Mouse (Mus musculus) left cerebral cortex, postnatal 4 days (tissue): Measurements from ENCODE around the gene Wap. TPM values are rescaled to one million over a fixed set of nuclear protein-coding genes. Genes with fewer than 3 reads are reported as not detected.

Experiments used
- DNase-seq: peaks from one replicate; pipeline ENCODE4 v3.0.0-alpha.2; 2022
- intact Hi-C: fragments of 180-260 bp; cut with DNase I; formaldehyde crosslinking; loops from one replicate; pipeline ENCODE4 v1.15.1; 2025
- total RNA-seq, 2 experiments: library from RNA; stranded (reverse); gene quantifications; 2 replicates each; pipeline ENCODE4 v1.2.3; 2021

The Wap gene
- total RNA-seq, 2 experiments from 2014 or later: not detected

DNA sequence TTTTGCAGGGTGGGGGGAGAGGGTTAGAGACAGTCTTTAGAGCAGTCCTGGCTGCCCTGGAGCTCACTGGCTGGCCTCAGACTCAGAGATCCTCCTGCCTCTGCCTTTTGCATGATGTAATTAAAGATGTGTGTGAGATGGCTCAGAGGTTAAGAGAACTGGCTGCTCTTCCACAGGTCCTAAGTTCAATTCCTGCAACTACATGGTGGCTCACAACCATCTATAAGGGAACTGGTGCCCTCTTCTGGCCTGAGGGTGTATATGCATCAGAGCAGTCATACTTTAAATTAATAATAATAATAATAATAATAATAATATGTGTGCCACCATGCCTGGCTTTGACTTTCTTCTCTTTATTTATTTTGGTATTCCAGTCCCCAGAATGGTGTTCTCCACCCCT lies 8.8 kb downstream of the Wap start:
- DNase-seq: no peak
- intact Hi-C loops: no loop called here

GRCm38 (mm10) chr11:6628568-6628967 lies 9.9 kb downstream of the Wap start:
- peak; percentile 68 for DNase-seq
- intact Hi-C loops: no loop called here

DNA sequence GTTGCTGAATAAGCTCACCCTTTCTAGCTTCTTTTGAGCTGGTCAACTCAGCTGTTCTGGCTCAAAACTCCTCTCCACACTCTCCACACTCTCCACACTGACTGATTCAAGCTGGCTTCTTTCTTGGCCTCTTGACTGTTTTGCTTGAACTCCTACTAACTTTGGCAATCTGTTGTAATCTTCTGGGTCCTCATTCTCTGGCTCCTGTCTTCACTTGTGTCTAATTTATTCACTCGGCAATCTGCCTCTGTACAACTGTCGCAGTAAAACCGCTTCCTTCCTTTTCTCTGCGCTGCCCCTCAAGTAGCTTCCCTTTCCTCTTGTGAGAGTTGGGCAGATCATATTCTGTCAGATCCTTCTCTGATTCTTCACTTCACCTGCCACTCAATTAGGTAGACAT lies 10.7 kb downstream of the Wap start:
- intact Hi-C loops: no loop called here
- no peak for DNase-seq

DNA sequence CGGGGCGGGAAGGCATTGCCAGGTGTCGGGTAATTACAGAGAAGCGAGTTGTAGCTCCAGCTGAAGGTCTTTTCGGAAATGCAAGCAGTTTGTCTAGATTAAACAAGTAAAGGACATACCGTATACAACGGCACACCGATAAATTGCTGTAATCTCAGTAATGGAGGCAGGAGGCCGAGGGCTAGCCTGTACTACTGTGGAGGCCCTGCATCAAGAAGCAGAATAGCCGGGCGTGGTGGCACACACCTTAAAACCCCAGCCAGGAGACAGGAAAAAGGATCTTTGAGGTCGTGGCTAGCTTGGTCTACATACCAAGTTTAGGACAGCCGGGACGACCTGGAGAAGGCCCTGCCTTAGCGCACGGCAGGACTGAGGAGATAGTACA lies 12.1 kb downstream of the Wap start:
- DNase-seq: no peak
- intact Hi-C loops: no loop called here

GRCm38 (mm10) chr11:6625478-6626387 lies 12.7 kb downstream of the Wap start, which contains the start of gene Tbrg4:
Gene Tbrg4 (minus strand): TSS chr11:6626067.
- intact Hi-C loops: no loop called here
- peak; percentile 94 for DNase-seq

DNA sequence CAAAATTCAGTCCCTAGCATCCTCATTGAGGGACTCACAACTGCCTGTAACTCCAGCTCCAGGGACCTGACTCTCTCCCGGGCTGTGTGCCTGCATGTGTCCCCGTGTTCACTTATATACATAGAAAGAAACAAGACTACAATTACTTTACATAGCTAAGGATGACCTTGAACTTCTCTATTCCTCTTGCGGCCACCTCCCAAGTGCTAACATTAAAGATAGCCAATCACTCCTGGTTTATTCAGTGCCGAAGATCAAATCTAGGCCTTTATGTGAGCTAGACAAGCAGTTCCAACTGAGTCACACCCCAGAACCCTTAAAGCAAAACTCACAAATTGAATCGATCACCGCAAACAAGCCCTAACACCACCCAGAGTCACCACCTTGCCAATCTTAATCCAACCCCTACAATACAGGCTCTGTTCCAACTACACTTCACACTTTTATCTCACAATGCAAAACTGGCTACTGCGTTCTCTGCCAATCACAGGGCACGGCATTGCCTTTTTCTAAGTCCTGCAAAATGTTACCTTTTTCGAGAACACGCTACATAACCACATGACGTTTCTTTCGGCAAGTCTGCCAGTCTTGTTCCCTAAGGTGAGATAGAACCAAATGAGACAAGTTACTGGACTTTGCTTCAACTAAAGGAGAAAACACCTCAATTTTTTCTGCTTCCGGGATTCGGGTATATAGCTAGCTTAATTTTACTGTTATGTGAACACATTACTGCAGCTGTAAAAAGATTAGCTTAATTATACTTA lies 13.6 kb downstream of the Wap start:
- intact Hi-C loops: no loop called here
- no peak for DNase-seq

- intact Hi-C loops: no loop called here
- DNase-seq: no peak
Measured at GRCm38 (mm10) chr11:6623704-6624103, 14.7 kb downstream of the Wap start.

- intact Hi-C loops: no loop called here
- no peak for DNase-seq
Measured at GRCm38 (mm10) chr11:6615250-6616205, 22.9 kb downstream of the Wap start.

- DNase-seq: peak; percentile 83
- intact Hi-C loops: no loop called here
Measured at GRCm38 (mm10) chr11:6605491-6606399, 32.7 kb downstream of the Wap start, which contains the start of gene Nacad. Gene Nacad (minus strand): TSS chr11:6606053.

DNA sequence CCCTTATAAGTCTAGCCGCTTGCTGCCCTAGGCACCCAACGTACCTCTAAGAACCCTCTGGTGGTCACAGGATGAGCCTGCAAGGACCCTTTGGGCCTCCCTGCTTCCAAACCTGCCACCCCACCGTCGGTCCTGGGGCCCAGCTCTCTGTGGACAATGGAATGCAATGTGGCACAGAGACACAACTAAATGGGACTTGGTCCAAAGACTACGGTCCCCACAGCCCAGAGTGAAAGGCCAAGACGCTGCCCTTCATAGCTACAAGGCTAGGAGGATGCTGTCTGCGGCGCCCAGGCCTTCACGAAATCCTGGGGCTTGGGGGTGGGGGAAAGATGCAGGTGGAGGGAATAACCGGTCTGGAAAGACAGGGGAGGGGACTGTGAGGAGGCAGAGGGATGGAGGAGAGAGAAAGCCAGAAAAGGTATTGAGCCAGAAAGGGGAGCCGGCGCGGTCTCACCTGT lies 33.4 kb downstream of the Wap start:
- intact Hi-C loops: no loop called here
- no peak for DNase-seq

DNA sequence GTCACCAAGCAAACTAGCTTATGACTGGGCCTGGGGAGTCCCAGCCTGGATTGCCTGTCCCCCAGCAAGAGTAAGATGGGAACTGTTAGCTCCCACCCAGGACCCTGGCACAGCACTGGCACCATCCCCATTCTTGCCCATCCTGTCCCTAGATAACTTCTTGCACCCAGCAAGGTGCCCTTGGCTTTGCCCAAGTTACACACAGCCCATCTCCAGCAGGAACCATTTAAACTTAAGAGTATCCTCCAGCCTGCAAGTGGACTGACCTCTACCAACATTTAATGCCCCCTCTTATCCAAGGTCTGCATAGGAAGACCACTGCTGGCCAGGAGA lies 33.9 kb downstream of the Wap start:
- DNase-seq: peak; percentile 21
- intact Hi-C loops: no loop called here

DNA sequence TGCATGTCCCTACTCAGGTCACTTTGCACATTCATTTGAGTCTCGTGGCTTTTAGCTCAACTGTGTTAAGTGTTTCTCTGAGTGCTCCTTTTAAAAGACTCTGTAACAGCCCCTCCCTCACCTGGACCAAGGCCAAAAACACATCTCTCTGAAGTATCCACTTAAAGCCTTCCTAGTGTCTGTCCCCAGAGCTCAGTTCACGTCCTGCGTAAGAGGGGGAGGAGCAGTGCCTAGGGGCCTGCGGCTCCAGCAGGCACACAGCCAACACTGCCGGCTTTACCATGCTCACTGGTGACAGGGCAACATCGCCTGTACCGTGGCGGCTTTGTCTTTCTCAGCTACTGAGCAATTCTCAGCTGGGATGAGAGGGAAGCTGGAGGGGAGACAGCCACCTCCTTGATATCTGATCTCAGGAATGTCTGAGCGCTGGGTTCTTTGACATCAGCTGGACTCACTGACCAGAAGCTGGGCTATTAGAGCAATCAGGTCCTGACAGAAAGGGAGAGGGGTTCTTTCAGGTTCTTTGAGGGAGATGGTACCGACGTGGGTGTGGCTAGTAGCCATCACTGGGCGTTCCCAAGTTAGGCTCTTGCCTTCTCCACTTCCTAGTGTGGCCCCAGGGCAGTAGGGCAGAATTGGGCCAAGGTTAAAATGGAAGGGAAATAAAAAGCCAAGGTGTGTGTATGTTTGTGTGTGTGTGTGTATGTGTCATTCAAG lies 34.4 kb downstream of the Wap start:
- intact Hi-C loops: no loop called here
- peak; percentile 83 for DNase-seq

- intact Hi-C loops: no loop called here
Measured at GRCm38 (mm10) chr11:6603224-6603623, 35.2 kb downstream of the Wap start.

GRCm38 (mm10) chr11:6602662-6603061 lies 35.8 kb downstream of the Wap start:
- intact Hi-C loops: no loop called here
- no peak for DNase-seq

More at GRCm38 (mm10) chr11:6603224-6603623, 35.2 kb downstream of the Wap start:
- DNase-seq: no peak

GRCm38 (mm10) chr11:6601649-6602480 lies 36.6 kb downstream of the Wap start:
- DNase-seq: no peak
- intact Hi-C loops: no loop called here

- no peak for DNase-seq
- intact Hi-C loops: no loop called here
Measured at GRCm38 (mm10) chr11:6600284-6600944, 38.0 kb downstream of the Wap start.

- intact Hi-C loops: no loop called here
- DNase-seq: no peak
Measured at GRCm38 (mm10) chr11:6599831-6600230, 38.6 kb downstream of the Wap start.
